Mouse (Mus musculus): Measurements from ENCODE around the gene Dnaic1.
"Not testable (repeated sequence)": the region's sequence is repeated elsewhere in the genome, so short reads cannot be mapped to it uniquely, and the experiment has no call there.

Gene Dnaic1

GRCm38 (mm10) chr4:41663614-41664013 is 94.0 kb downstream of the Dnaic1 start:
- no peak for DNase-seq (ENCODE audit: low read depth in 1 of 2, low spot score in 2 of 2)

- DNase-seq (ENCODE audit: low read depth in 1 of 2, low spot score in 2 of 2), result no peak
These were observed 95.0 kb downstream of the Dnaic1 start for GRCm38 (mm10) chr4:41664533-41664932.

GRCm38 (mm10) chr4:41665009-41665675 is 95.6 kb downstream of the Dnaic1 start:
- DNase-seq (ENCODE audit: low read depth in 1 of 2, low spot score in 2 of 2), result no peak

- no peak for DNase-seq (ENCODE audit: low read depth in 1 of 2, low spot score in 2 of 2)
These were observed 97.1 kb downstream of the Dnaic1 start for GRCm38 (mm10) chr4:41666646-41667045.

GRCm38 (mm10) chr4:41670836-41671235 is 101.3 kb downstream of the Dnaic1 start:
- DNase-seq (ENCODE audit: low read depth in 1 of 2, low spot score in 2 of 2), result no peak

GRCm38 (mm10) chr4:41671500-41671899 is 101.9 kb downstream of the Dnaic1 start:
- DNase-seq (ENCODE audit: low read depth in 1 of 2, low spot score in 2 of 2), result no peak

GRCm38 (mm10) chr4:41671963-41672480 is 102.4 kb downstream of the Dnaic1 start:
- DNase-seq (ENCODE audit: low read depth in 1 of 2, low spot score in 2 of 2), result no peak

GRCm38 (mm10) chr4:41672522-41672963 is 103.0 kb downstream of the Dnaic1 start:
- no peak for DNase-seq (ENCODE audit: low read depth in 1 of 2, low spot score in 2 of 2)

GRCm38 (mm10) chr4:41673186-41673585 is 103.6 kb downstream of the Dnaic1 start:
- DNase-seq (ENCODE audit: low read depth in 1 of 2, low spot score in 2 of 2), result no peak

- no peak for DNase-seq (ENCODE audit: low read depth in 1 of 2, low spot score in 2 of 2)
These were observed 106.9 kb downstream of the Dnaic1 start for GRCm38 (mm10) chr4:41676248-41677005.

- no peak for DNase-seq (ENCODE audit: low read depth in 1 of 2, low spot score in 2 of 2)
These were observed 107.5 kb downstream of the Dnaic1 start for GRCm38 (mm10) chr4:41677006-41677629.

- DNase-seq (ENCODE audit: low read depth in 1 of 2, low spot score in 2 of 2), result no peak
These were observed 109.3 kb downstream of the Dnaic1 start for GRCm38 (mm10) chr4:41678863-41679262.

GRCm38 (mm10) chr4:41679291-41679690 is 109.7 kb downstream of the Dnaic1 start:
- DNase-seq (ENCODE audit: low read depth in 1 of 2, low spot score in 2 of 2), result no peak

- no peak for DNase-seq (ENCODE audit: low read depth in 1 of 2, low spot score in 2 of 2)
These were observed 111.6 kb downstream of the Dnaic1 start for GRCm38 (mm10) chr4:41681176-41681575.

- no peak for DNase-seq (ENCODE audit: low read depth in 1 of 2, low spot score in 2 of 2)
These were observed 112.4 kb downstream of the Dnaic1 start for GRCm38 (mm10) chr4:41681947-41682346.

- no peak for DNase-seq (ENCODE audit: low read depth in 1 of 2, low spot score in 2 of 2)
These were observed 113.2 kb downstream of the Dnaic1 start for GRCm38 (mm10) chr4:41682789-41683188.

- not testable (repeated sequence) for DNase-seq (ENCODE audit: low read depth in 1 of 2, low spot score in 2 of 2)
These were observed 113.7 kb downstream of the Dnaic1 start for GRCm38 (mm10) chr4:41683303-41683702.

GRCm38 (mm10) chr4:41684131-41684930 is 114.8 kb downstream of the Dnaic1 start:
- DNase-seq (ENCODE audit: low read depth in 1 of 2, low spot score in 2 of 2), result not testable (repeated sequence)

- DNase-seq (ENCODE audit: low read depth in 1 of 2, low spot score in 2 of 2), result not testable (repeated sequence)
These were observed 115.4 kb downstream of the Dnaic1 start for GRCm38 (mm10) chr4:41684931-41685453.

- not testable (repeated sequence) for DNase-seq (ENCODE audit: low read depth in 1 of 2, low spot score in 2 of 2)
These were observed 116.4 kb downstream of the Dnaic1 start for GRCm38 (mm10) chr4:41685882-41686492.

Data from monocyte, adult 2 months (primary cell).